Mouse (Mus musculus) CH12.LX (cell line): Measurements from ENCODE around the gene Ica1. TPM values are rescaled to one million over a fixed set of nuclear protein-coding genes. Genes with fewer than 3 reads are reported as not detected.

ENCODE experiments used
- DNase-seq: peaks from one replicate; pipeline ENCODE4 v3.0.0-alpha.2; 2013; ENCODE audit errors: extremely low read depth
- H3K27ac ChIP-seq: 2 replicates; pipeline ENCODE4 v1.5.1; 2012; ENCODE audit warnings: low read depth, mild to moderate bottlenecking, control low read depth, moderate library complexity; ENCODE audit not compliant: insufficient read depth
- H3K27me3 ChIP-seq: replicated peaks from 2 replicates; pipeline ENCODE3; 2012; ENCODE audit warnings: inconsistent platforms
- H3K36me3 ChIP-seq, 2 experiments: replicated peaks in 1 of 2; 2 replicates each; pipeline versions ENCODE3 to v1.6.1; 2012; ENCODE audit warnings: inconsistent platforms in 1 of 2, low read length in 1 of 2, mild to moderate bottlenecking in 1 of 2, mixed read lengths in 1 of 2, moderate library complexity in 1 of 2; ENCODE audit not compliant: control insufficient read depth in 1 of 2, insufficient read depth in 1 of 2
- H3K4me1 ChIP-seq, 2 experiments: 2 replicates each; pipeline ENCODE4 v1.6.1; 2012; ENCODE audit warnings: inconsistent platforms in 1 of 2, moderate library complexity in 1 of 2; ENCODE audit not compliant: insufficient read depth in 2 of 2, control insufficient read depth in 1 of 2
- H3K4me2 ChIP-seq: 2 replicates; pipeline ENCODE4 v1.6.1; 2012; ENCODE audit warnings: low read depth, mild to moderate bottlenecking, control low read depth; ENCODE audit not compliant: poor library complexity, insufficient read depth, severe bottlenecking
- H3K4me3 ChIP-seq, 3 experiments: fragments of 150-350 bp in 1 of 3; sonication (generic) in 1 of 3; replicated peaks in 1 of 3; 2 replicates each; pipeline versions ENCODE3 to v1.5.1; 2011 to 2012; ENCODE audit warnings: low read depth in 2 of 3, low read length in 2 of 3, mild to moderate bottlenecking in 2 of 3, moderate library complexity in 2 of 3, control low read depth in 1 of 3, improper control_type of control experiment in 1 of 3, inconsistent platforms in 1 of 3, mixed read lengths in 1 of 3; ENCODE audit not compliant: poor library complexity in 1 of 3
- H3K79me2 ChIP-seq: replicated peaks from 2 replicates; pipeline ENCODE4 v1.6.1; 2012; ENCODE audit warnings: mild to moderate bottlenecking, moderate library complexity; ENCODE audit not compliant: control insufficient read depth, poor library complexity, insufficient read depth, severe bottlenecking; ENCODE audit errors: extremely low read depth
- H3K9ac ChIP-seq: 2 replicates; pipeline ENCODE4 v1.6.1; 2012; ENCODE audit warnings: low read depth, mild to moderate bottlenecking, control low read depth, moderate library complexity; ENCODE audit not compliant: insufficient read depth
- H3K9me3 ChIP-seq: replicated peaks from 2 replicates; pipeline ENCODE3; 2012; ENCODE audit warnings: low read length, inconsistent platforms, mixed read lengths
- HCFC1 ChIP-seq: IDR thresholded peaks from 2 replicates; pipeline ENCODE4 v1.6.1; 2012; ENCODE audit warnings: low read depth, mild to moderate bottlenecking, inconsistent platforms, low read length, improper control_type of control experiment
- MXI1 ChIP-seq: IDR thresholded peaks from 2 replicates; pipeline ENCODE4 v1.6.1; 2011; ENCODE audit warnings: mild to moderate bottlenecking, low read depth, low read length, improper control_type of control experiment
- NELFE ChIP-seq: IDR thresholded peaks from 2 replicates; pipeline ENCODE4 v1.6.1; 2011; ENCODE audit warnings: low read depth, low read length, improper control_type of control experiment
- SIN3A ChIP-seq: IDR thresholded peaks from 2 replicates; pipeline ENCODE4 v1.6.1; 2012; ENCODE audit warnings: low read length, improper control_type of control experiment, inconsistent platforms
- UBTF ChIP-seq: IDR thresholded peaks from 2 replicates; pipeline ENCODE4 v1.6.1; 2012; ENCODE audit warnings: low read depth, mild to moderate bottlenecking, inconsistent platforms, low read length, improper control_type of control experiment, moderate library complexity
- dilution Hi-C: fragments of 300-500 bp; cut with MboI; formaldehyde crosslinking; loops from 2 replicates; pipeline ENCODE4 v1.14.3; 2020; ENCODE audit warnings: low sequenced_read_pairs; ENCODE audit not compliant: extremely low pct_unique_long_range_greater_than_20kb, extremely low pct_ligation_motif_present
- in situ Hi-C: fragments of 300-500 bp; cut with MboI; formaldehyde crosslinking; loops from 3 replicates; pipeline ENCODE4 v1.14.3; 2019; ENCODE audit warnings: low sequenced_read_pairs, low pct_ligation_motif_present, low pct_unique_long_range_greater_than_20kb, mixed read lengths
- polyA plus RNA-seq: library from polyadenylated mRNA; unstranded; fragments of >175 nt; gene quantifications from 2 replicates; pipeline ENCODE4 v1.2.1, GENCODE M21; 2012; ENCODE audit warnings: low read depth; ENCODE audit not compliant: insufficient read length
- total RNA-seq, 2 experiments: library from RNA; depleted of rRNA; stranded (reverse); fragments of 300-350 nt in 1 of 2; fragments of >200 nt in 1 of 2; gene quantifications; 2 replicates each; pipeline ENCODE4 v1.2.3; 2012 to 2014

Ica1 gene
- total and polyA plus RNA-seq, 3 experiments = 0.59 TPM; not detected in 2

- no peak overlapping the region for H3K27ac ChIP-seq
- H3K27me3 ChIP-seq = no peaks in the 10 kb centered on the region
- no peak overlapping the region for H3K9ac ChIP-seq
- peaks cover 3 to 13% of the 10 kb centered on the region in 2 experiments for H3K36me3 ChIP-seq
- in situ Hi-C loops (no loop called here), dilution Hi-C loops (no loop called here)
- DNase-seq = no peak
- TF ChIP-seq SIN3A (no peak), MXI1 (no peak), HCFC1 (no peak), NELFE (no peak), UBTF (no peak)
- H3K79me2 ChIP-seq = no peaks in the 10 kb centered on the region
- no peak overlapping the region for H3K4me2 ChIP-seq
- no peak overlapping the region for H3K4me3 ChIP-seq
- no peaks in the 10 kb centered on the region for H3K4me1 ChIP-seq
- H3K9me3 ChIP-seq = no peaks in the 10 kb centered on the region
Measured at GRCm38 (mm10) chr6:8582377-8582776, 195.9 kb downstream of the Ica1 start.

Other genes starting within 250 kb of the Ica1 start
- not detected in 2 replicates for gene Nxph1, start 169.9 kb upstream of the Ica1 start, total RNA-seq (2012; rRNA removed)
- gene Nxph1, start 169.9 kb upstream of the Ica1 start, total RNA-seq (2014; rRNA removed) = not detected in 2 replicates
- gene Nxph1, start 169.9 kb upstream of the Ica1 start, polyA plus RNA-seq = not detected in 2 replicates